Mouse (Mus musculus) midbrain, embryonic 16.5 days (tissue): ENCODE data around the gene Pkp4. TPM values are rescaled to one million over a fixed set of nuclear protein-coding genes. Genes with fewer than 3 reads are reported as not detected.

Source experiments
- ATAC-seq: fragments of 200-750 bp; cut with Nextera tagmentation; 2 replicates; pipeline ENCODE4 v1.8.0; 2017; ENCODE audit warnings: moderate TSS enrichment
- H3K27ac ChIP-seq: fragments of 300-500 bp; sonication (generic); 2 replicates; pipeline ENCODE4 v1.5.1; 2014; ENCODE audit warnings: mild to moderate bottlenecking, low read length, mixed read lengths
- H3K27me3 ChIP-seq: fragments of 300-500 bp; sonication (generic); 2 replicates; pipeline ENCODE4 v1.6.1; 2014; ENCODE audit warnings: low read depth, low read length, mixed read lengths; ENCODE audit not compliant: control insufficient read depth, insufficient read depth
- H3K36me3 ChIP-seq: fragments of 300-500 bp; sonication (generic); 2 replicates; pipeline ENCODE4 v1.6.1; 2014; ENCODE audit warnings: mild to moderate bottlenecking, low read length, moderate library complexity, mixed read lengths; ENCODE audit not compliant: control insufficient read depth, insufficient read depth
- H3K4me1 ChIP-seq: fragments of 300-500 bp; sonication (generic); 2 replicates; pipeline ENCODE4 v1.6.1; 2014; ENCODE audit warnings: mild to moderate bottlenecking, low read length, mixed read lengths; ENCODE audit not compliant: control insufficient read depth, insufficient read depth
- H3K4me2 ChIP-seq: fragments of 300-500 bp; sonication (generic); 2 replicates; pipeline ENCODE4 v1.6.1; 2014; ENCODE audit warnings: mild to moderate bottlenecking, low read length, mixed read lengths
- H3K4me3 ChIP-seq: fragments of 300-500 bp; sonication (generic); 2 replicates; pipeline ENCODE4 v1.5.1; 2014; ENCODE audit warnings: low read depth, mild to moderate bottlenecking, low read length, moderate library complexity, mixed read lengths
- H3K9ac ChIP-seq: fragments of 300-500 bp; sonication (generic); 2 replicates; pipeline ENCODE4 v1.6.1; 2014; ENCODE audit warnings: low read depth, low read length, mixed read lengths
- H3K9me3 ChIP-seq: fragments of 300-500 bp; sonication (generic); replicated peaks from 2 replicates; pipeline ENCODE4 v1.6.1; 2014; ENCODE audit warnings: mild to moderate bottlenecking, low read length, mixed read lengths; ENCODE audit not compliant: control insufficient read depth, poor library complexity, severe bottlenecking
- WGBS: fragments of 180-500 bp; shearing (Covaris S2); extraction: QIAGEN DNeasy Blood & Tissue Kit; methylation state at CpG from one replicate; pipeline ENCODE4 v1.1.7; 2014; 5-methylcytosine and 5-hydroxymethylcytosine counted together
- polyA plus RNA-seq: library from polyadenylated mRNA; unstranded; fragments of >200 nt; fragmentation: Nextera tagmentation; extraction: Ambion mirVana; gene quantifications from 2 replicates; pipeline ENCODE4 v1.2.1, GENCODE M21; 2015

Gene Pkp4
- polyA plus RNA-seq, 1 experiment from 2014 or later: 27.1 TPM

DNA sequence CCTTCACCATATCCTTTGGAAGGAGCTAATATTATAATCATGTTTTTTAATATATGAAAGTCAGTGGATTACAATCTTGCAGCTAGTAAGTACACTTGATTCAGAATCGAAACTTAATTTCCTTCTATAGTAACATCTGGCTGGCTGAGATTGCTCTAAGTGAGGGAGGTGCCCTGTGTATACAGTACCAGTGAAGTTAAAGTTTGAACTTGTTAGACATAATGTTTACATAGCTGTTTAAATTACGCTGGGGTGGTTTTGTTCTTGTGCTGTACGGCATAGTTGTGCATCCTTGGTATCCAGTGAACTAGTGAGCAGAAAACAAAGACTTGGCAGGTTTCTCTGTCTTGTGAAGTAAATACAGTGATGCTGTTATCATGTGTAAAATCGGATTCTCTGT is 18.3 kb downstream of the Pkp4 start:
- Histone ChIP-seq H3K4me1 (peaks cover 15% of the 10 kb centered on the region), H3K27ac (no peak overlapping the region), H3K4me3 (no peak overlapping the region), H3K9ac (no peak overlapping the region), H3K4me2 (no peak overlapping the region), H3K9me3 (no peaks in the 10 kb centered on the region), H3K27me3 (no peaks in the 10 kb centered on the region), H3K36me3 (no peaks in the 10 kb centered on the region)
- WGBS: 83% methylated on average over 4 of the region's 4 CpGs
- ATAC-seq: no peak

DNA sequence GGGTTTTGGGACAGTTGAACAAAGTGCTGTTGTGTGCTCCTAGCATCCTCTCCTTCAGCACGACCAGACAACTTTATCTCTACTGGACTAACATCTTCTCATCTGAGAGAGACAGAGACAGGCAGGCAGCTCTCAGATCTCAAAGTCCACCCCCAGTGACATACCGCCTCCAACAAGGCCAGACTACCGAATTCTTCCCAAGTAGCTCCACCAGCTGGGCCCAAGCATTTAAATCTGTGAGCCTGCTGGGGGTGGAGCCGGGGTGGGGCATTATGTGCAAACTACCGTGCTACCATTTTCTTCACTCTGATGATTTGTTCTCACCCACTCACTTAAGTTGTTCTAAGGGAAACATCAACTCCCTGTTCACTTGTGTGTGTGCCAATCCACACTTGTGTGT is 18.8 kb downstream of the Pkp4 start:
- WGBS: 53% methylated on average over 5 of the region's 5 CpGs
- no peak for ATAC-seq
- Histone ChIP-seq H3K9ac (no peak overlapping the region), H3K4me3 (no peak overlapping the region), H3K36me3 (no peaks in the 10 kb centered on the region), H3K27ac (no peak overlapping the region), H3K4me2 (no peak overlapping the region), H3K9me3 (no peaks in the 10 kb centered on the region), H3K27me3 (no peaks in the 10 kb centered on the region), H3K4me1 (peaks cover 15% of the 10 kb centered on the region)

DNA sequence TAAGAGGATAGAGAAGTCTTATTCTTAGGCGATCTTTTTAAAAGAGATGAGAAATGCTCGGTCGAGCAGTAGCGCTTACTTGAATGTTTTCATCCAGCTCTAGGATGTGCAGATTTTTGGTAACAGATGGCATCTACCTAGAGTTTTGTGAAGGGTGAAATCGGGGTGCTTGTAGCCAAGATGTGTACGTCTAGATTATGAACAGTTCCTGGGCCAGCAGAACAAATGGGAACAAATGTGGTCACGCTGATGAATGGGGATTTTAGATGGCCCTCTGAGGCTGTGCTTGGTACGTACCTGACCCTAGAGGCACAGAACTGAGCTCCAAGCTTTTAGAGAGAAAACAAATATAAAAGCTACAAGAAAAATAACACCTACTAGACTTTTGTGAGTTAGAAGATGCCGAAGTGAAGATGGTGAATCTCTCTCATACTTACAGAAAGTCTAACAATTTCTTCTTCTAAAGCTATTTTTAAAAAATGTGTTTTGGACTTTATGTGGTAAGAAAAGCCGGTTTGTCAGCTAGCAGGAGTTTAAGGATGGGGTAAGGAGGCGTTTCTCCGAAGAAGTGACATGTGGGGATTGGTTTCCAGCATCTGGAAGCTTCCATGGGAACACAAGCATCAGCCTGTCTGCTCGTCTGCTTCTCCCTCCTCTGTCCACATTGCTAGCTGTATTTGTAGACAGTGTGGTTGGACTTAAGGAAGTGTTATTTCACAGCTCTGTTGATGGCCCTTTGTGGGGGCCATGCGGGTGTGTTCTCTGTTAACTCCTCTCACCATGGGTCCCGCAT is 20.9 kb downstream of the Pkp4 start:
- Histone ChIP-seq H3K36me3 (no peaks in the 10 kb centered on the region), H3K4me3 (no peak overlapping the region), H3K4me2 (no peak overlapping the region), H3K27ac (no peak overlapping the region), H3K4me1 (peaks cover 15% of the 10 kb centered on the region), H3K27me3 (no peaks in the 10 kb centered on the region), H3K9me3 (no peaks in the 10 kb centered on the region), H3K9ac (no peak overlapping the region)
- WGBS: 80% methylated on average over 15 of the region's 15 CpGs
- ATAC-seq: no peak

DNA sequence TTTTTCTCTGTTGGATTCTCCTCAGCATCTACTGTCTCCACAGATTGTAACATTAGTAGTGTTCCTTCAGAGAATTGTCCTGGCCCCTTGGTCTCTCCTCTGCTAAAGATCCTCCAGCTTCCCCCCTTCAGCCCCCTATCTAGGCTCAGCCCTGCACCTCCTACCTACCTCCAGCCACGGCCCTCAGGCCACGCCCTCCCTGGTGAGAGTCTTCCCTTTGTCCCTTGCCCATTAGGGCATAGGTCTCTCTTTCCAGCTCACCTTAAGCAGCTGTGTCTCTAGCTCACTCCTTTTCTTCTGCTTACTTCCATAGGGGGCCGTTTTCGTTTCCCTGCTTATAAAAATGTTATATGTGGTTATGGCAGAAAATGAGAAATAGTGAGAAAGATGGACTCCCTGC is 22.9 kb downstream of the Pkp4 start:
- H3K9me3 ChIP-seq: no peaks in the 10 kb centered on the region
- WGBS: 83% methylated on average over 4 of the region's 4 CpGs

DNA sequence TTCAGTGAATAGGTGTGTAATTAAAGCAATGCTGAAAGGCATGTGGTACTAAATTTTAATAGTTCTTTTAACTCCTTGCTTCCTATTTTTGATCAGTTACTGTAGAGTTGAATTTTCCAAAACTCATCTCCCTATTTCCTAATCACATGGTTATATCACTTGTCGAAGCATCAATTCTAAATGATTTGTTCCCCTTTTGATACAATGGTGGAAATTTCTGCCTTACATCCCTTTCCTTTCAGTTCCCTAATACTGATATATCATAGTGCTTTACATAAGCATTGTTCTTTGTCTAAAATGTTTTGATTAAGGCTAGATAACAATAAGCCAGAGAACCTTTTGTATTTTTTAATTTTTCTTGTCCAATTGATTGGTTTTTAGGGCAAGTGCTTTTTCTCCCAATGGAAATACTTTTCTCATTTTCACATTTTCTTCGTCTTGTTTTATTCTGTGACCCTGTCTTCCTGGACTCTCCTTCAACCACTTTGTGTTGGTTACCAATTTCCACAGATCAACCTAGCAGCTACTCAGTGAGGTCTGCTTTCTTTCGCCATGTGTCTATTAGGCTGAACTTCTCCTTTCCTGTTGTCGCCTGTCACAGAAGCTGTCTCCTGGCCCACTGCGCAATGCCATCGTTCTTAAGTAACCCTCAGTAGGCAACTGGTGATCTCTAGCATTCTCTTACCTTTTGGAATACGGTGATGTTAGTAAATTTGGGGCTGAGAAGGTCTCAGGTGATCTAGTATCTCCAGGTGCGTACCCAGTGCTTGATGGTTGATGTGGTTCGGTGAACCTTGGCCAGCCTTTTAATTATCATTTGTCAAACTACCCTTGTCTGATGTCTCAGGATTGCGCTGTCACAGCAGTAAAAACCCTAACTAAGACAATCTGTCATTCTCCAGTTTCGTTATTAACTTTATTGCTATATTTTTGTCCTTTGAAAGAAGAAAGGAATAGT is 23.7 kb downstream of the Pkp4 start:
- WGBS: 93% methylated on average over 11 of the region's 11 CpGs
- no peak overlapping the region for H3K9ac ChIP-seq
- H3K27ac ChIP-seq: no peak overlapping the region
- H3K9me3 ChIP-seq: no peaks in the 10 kb centered on the region
- H3K4me3 ChIP-seq: no peak overlapping the region
- peaks cover 3% of the 10 kb centered on the region; the same call in 1 of the 2 replicates for H3K4me1 ChIP-seq
- no peak for ATAC-seq
- no peaks in the 10 kb centered on the region for H3K36me3 ChIP-seq
- H3K4me2 ChIP-seq: no peak overlapping the region
- H3K27me3 ChIP-seq: no peaks in the 10 kb centered on the region

More for the DNA sequence above, 22.9 kb downstream of the Pkp4 start:
- Histone ChIP-seq H3K9ac (no peak overlapping the region), H3K4me3 (no peak overlapping the region), H3K4me2 (no peak overlapping the region), H3K27ac (no peak overlapping the region), H3K27me3 (no peaks in the 10 kb centered on the region), H3K4me1 (peaks cover 9% of the 10 kb centered on the region), H3K36me3 (no peaks in the 10 kb centered on the region)
- no peak for ATAC-seq

DNA sequence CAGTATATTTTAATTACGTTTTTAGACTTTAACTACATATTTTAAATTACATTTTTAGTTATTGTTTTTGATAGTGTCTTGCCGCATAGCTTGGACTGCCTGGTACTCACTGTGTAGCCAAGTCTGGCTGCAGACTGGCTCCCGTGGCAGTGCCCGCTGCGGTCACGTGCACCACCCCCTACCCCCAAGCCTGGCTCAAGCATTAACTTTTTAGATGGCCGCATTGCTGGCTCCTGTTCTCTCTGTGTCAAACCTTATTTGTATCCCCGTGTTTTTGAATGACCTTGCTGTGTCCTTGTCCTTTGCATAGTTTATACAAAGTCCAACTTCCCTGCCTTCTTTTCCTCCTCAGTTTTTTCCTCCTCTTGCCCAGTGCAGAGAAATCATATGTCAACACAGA is 25.5 kb downstream of the Pkp4 start:
- 96% methylated on average over 8 of the region's 8 CpGs for WGBS
- no peak for ATAC-seq

DNA sequence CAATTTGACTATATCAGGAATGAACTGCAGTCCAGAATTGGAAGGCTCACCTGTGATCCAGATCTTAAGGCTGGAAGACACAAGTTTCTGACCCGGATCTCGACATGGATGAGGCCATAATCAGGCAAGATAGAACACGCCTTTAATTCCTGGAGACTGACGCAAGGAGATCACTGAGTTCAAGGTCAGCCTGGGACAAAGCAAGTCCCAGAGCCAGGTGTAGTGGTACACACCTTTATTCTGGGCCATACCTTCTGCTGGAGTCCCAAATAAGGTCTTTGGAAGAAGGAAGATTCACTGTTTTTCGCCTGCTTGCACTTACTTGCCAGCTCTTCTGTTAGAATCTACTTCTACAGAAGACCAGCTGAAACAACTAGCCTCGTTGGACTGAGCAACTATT is 26.3 kb downstream of the Pkp4 start:
- WGBS: 97% methylated on average over 6 of the region's 6 CpGs
- peaks cover 6% of the 10 kb centered on the region for H3K4me1 ChIP-seq
- no peak overlapping the region for H3K4me2 ChIP-seq
- H3K9me3 ChIP-seq: no peaks in the 10 kb centered on the region
- no peaks in the 10 kb centered on the region for H3K36me3 ChIP-seq
- H3K27ac ChIP-seq: no peak overlapping the region
- no peak for ATAC-seq
- no peak overlapping the region for H3K4me3 ChIP-seq
- no peaks in the 10 kb centered on the region for H3K27me3 ChIP-seq
- no peak overlapping the region for H3K9ac ChIP-seq

More for the DNA sequence above, 25.5 kb downstream of the Pkp4 start:
- no peak overlapping the region for H3K4me3 ChIP-seq
- no peaks in the 10 kb centered on the region for H3K9me3 ChIP-seq
- no peaks in the 10 kb centered on the region for H3K36me3 ChIP-seq
- H3K9ac ChIP-seq: no peak overlapping the region
- H3K27ac ChIP-seq: no peak overlapping the region
- H3K4me1 ChIP-seq: peaks cover 4% of the 10 kb centered on the region
- no peak overlapping the region for H3K4me2 ChIP-seq
- H3K27me3 ChIP-seq: no peaks in the 10 kb centered on the region

DNA sequence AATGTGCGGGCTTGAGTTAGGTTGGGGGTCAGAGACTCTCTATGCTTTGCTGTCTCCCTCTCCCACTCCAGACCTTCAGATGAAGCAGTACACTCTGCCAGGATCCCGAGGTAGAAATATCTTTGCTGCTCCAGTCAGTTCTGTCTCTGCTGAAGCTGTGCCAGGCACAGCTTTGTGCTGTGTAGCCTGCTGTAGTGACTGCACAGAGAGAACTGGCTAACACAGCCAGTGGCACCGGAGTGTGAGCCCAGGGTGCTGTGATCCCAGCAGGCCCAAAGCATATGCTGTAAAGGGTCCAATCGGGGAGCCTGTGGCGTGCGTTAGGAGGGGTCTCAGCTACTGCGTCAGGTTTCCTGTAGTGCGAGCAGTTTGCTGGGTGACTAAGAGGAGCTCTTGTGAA is 27.7 kb downstream of the Pkp4 start:
- H3K27ac ChIP-seq: no peak overlapping the region
- 93% methylated on average over 8 of the region's 8 CpGs for WGBS
- H3K27me3 ChIP-seq: no peaks in the 10 kb centered on the region
- peaks cover 6% of the 10 kb centered on the region for H3K4me1 ChIP-seq
- no peak overlapping the region for H3K4me2 ChIP-seq
- H3K36me3 ChIP-seq: no peaks in the 10 kb centered on the region
- H3K4me3 ChIP-seq: no peak overlapping the region
- no peaks in the 10 kb centered on the region for H3K9me3 ChIP-seq
- no peak overlapping the region for H3K9ac ChIP-seq
- ATAC-seq: no peak

DNA sequence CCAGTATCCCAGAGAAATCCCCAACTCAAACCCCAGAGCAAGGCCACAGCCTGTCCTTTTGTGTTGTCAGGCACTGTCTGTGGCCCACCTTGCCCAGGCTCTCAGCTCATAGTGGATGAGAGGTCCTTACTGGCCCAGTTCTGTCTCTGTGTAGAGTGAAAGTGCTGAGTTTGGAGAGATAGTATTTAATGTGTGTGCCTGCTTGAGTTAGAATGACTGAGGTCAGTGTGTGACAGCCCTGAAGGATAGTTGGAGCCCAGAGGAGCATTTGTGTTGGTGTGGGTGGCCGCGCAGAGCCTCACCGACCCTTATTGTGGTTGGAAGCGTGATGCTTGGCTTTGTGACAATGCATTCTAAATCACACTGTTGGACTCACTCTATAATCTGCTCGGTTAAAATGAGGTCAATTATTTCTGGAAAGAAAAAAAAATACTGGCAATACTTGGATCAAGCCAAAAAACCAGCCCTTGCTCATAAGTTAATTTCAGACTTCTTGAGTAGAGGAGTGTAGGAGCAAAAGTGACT is 29.1 kb downstream of the Pkp4 start:
- no peak overlapping the region for H3K27ac ChIP-seq
- 85% methylated on average over 5 of the region's 5 CpGs for WGBS
- no peak overlapping the region for H3K9ac ChIP-seq
- no peaks in the 10 kb centered on the region for H3K9me3 ChIP-seq
- no peak for ATAC-seq
- H3K27me3 ChIP-seq: no peaks in the 10 kb centered on the region
- H3K36me3 ChIP-seq: no peaks in the 10 kb centered on the region
- no peak overlapping the region for H3K4me3 ChIP-seq
- H3K4me2 ChIP-seq: no peak overlapping the region
- H3K4me1 ChIP-seq: peaks cover 6% of the 10 kb centered on the region
